Mouse (Mus musculus): ENCODE results near the gene Gm49378. TPM values are rescaled to one million over a fixed set of nuclear protein-coding genes. Genes with fewer than 3 reads are reported as not detected.
A peak's percentile ranks its signal among the peaks of the same experiment; 100 is the strongest.

Gm49378 gene
- total RNA-seq, 2 experiments from 2014 or later: 2.1 TPM; not detected in 1

DNA sequence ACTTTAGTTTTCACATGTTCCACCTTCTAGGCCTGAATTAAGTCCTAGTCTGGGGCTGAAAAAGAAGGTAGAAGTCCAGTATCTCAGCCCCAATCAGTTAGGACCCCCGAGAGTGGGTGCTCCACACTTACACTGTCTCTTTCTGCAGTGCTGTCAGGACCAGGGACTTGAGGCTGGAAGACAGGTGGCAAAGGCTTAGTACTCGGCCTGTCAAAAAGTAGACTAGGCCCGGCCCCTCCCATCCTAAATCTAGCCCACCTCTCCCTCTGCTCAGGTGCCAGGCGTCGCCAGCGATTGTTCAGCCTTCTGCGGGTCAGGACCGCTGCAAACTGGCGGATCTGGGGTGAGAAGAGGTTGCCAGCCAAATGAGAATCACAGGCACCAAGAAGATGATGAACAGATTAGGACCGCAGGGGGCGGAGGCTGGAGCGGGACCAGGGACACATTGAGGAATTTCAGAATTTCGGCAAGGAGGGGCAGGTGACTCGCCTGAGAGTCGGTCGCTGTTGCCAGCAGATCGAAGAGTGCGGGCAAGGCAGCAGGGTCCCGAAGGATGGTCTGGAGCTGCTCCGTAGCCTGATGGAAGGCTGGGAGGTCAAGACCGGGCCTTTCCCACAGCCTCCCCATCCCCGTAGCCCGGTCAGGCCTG, 2.7 kb downstream of the Gm49378 start:
- no peak for DNase-seq (ENCODE audit: low spot score in 2 of 2)

DNA sequence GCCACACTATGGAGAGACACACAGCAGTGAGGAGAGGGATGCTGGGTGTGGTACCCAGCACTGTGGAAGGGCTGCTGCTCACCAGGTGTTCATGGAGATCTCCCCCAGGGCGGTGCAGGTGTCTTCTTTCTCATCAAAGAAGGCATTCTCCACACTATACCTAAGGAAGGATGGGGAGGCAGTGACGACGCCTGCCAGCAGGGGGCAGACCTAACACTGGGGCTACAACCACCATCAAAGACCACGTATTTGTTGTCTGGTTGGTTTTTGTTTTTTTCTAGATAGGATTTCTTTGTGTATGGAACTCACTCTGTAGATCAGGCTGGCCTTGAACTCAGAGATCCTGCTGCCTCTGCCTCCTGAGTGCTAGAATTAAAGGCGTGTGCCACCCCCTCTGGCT, 8.4 kb downstream of the Gm49378 start:
- peak; percentile 52 to 73 for DNase-seq (ENCODE audit: low spot score in 2 of 2)

DNA sequence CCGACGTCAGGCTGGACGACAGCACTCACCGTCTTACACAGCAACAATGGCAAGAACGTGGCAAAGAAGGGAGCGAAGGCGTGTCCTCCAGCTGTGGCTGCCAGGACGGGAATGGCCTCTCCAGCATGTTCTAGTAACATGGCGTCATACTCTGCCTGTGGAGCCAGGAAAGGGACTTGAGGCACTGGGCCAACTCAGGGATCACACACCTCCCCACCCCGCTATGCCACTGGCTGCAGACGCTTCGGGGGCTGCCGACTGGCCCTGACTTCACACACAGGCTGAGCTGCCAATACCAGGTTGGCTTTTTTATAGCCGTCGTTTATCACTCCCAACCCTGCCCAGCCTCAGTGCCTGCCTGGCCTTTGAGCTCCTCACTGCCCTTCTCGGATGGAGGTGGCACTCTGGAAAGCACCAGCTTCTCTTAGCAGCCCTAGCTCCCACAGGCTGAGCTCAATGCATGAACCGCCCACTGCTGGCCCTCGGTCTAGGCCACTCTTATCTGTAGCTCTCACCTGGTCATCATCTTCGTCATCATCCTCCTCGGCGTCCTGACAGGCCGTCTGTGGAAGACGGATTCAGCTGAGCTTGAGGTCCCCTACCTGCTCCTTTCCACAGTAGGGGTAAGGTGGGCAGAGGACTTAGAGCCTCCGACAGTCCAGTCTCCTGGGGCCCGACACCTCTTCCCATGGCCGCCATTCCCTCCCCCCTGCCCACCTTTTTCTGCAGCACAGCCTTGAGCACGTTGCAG, 9.4 kb downstream of the Gm49378 start:
- DNase-seq (ENCODE audit: low spot score in 2 of 2): no peak

DNA sequence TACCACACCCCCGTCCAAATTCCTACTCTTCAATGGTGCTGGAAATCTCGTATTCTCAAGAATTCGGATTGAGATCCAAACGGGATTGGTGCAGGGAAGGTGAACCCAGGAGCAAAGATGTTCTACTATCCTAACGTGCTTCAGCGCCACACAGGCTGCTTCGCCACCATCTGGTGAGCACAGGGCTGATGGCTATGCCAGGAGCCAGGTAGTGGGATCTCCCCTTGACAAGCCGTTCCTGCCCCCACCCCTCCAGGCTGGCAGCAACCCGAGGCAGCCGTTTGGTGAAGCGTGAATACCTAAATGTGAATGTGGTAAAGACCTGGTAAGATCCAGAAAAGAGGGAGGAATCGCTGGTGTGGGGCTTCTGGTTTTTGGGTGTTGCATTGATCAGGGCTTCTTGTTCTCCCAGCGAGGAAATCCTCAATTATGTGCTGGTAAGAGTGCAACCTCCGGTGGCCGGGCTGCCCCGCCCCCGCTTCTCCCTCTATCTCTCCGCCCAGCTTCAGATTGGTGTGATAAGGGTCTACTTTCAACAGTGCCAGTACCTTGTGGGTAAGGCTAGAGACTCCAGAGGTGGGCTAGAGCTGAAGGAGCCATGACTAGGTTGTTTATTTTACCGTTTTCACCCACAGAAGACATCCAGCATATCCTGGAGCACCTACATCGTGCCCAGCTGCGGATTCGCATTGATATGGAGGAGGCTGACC, 19.1 kb downstream of the Gm49378 start:
- DNase-seq (ENCODE audit: low spot score in 2 of 2): no peak

DNA sequence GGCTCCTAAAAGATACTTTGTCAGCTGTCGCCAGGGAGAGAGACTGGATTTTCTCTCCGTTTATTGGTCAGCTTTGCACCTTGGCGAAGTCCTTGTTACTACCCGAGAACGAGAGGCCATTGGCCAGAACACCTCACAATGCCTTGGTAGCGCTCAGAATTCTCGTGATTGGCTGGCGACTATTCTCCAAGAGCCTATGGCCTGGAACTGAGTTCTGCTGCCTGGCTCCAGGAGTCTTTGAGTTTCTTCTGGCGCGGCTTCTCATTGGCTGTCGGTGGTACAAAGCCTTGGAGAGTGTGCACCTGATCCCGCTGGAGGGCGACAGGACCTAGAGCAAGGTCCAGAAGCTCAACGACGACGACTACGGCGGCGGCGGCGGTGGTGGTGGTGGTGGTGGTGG, 19.9 kb downstream of the Gm49378 start, which contains the start of gene Rec8:
TSS of gene Rec8 (plus strand) at position 216 of the 400 bp plus-strand sequence.
- DNase-seq (ENCODE audit: low spot score in 2 of 2): no peak

DNA sequence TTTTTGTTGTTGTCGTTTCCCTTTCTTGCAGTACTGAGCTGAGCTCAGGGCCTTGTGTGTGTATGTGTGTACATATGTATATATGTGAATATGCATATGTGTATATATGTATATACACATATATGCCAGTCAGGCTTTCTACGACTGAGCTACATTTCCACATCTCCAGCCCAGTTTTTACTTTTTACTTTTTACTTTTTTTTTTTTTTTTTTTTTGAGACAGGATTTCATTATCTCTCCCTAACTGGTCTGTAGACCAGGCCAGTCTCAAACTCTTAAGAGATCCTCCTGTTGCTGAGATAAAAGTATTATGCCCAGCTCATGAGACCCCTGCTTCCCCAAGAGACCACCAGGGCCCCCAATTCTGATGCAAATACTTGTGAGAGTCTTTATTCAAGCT, 20.9 kb downstream of the Gm49378 start:
- DNase-seq (ENCODE audit: low spot score in 2 of 2): no peak

DNA sequence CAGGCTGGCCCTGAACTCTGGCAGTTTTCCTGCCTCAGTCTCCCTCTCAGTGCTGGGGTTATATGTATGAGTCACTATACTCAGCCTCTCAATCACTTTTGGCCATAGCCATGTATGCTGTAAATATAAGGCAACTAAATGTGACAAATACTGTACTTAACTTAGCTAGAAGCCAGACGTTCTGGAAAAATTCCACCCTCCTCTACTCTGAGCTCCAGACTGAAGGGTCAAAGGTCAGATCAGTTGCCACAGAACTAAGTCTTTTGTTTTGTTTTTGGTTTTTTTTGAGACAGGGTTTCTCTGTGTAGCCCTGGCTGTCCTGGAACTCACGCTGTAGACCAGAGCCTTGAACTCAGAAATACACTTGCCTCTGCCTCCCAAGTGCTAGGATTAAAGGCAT, 21.8 kb downstream of the Gm49378 start:
- DNase-seq (ENCODE audit: low spot score in 2 of 2): no peak

DNA sequence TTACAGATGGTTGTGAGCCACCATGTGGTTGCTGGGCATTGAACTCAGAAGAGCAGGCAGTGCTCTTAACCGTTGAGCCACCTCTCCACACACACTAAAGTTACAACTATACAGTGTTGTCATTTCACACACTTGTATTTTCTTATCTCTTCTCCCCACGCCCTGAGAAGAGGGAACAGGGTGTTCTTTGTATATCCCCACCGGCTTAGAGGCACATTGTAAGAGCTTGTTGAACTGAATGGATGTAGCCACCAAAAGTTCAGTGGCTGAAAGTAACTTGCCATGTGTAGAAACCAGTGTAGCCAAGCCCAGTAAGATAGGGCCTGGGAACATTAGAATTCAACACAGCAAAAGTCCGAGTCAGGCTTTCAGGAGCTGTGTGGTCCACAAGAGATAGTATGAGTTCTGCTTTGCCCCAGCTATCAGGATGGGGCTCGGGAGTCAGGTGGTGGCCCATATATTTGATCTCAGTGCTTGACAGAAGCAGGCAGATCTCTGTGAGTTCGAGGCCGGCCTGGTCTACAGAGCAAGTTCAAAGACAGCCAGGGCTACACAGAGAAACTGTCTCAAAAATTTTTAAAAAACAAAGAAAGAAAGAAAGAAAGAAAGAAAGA, 23.0 kb downstream of the Gm49378 start:
- DNase-seq (ENCODE audit: low spot score in 2 of 2): no peak

DNA sequence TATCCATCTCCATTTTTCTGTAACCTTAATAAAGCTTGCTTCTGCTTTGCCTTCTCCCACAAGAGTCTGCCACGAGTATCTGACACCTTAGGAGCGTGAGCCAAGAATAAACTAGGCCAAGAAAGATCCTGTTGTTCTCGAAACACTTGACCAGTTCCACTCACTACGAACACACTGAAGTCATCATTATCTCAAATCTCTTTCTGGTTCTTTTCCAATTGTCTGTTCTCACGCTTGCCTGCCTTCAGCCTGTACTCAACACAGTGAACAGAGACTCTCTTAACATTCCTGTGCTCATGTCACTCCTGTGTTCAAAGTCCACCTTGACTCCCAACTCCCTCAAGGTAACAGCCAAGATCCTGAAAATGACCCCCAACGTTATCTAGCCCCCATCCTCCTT, 24.3 kb downstream of the Gm49378 start:
- no peak for DNase-seq (ENCODE audit: low spot score in 2 of 2)

DNA sequence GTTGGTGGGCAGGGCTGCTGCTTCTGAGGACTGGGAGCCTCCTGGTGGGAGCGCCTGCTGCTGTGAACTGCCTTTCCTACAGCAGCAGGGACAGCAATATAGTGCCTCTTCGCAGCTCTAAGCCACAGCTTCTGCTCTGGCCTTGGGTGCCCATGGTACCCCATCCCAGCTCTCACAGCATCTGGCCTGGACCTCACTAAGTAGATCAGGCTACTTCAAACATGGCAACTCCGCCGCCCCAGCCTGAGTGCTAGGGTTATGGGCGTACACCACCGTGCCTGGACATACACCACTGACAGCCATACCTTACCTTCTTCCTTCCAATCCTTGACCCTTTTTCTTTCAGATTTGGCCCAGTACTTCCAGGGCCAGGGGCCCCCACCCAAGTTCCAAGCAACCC, 29.4 kb downstream of the Gm49378 start:
- DNase-seq (ENCODE audit: low spot score in 2 of 2): no peak

DNA sequence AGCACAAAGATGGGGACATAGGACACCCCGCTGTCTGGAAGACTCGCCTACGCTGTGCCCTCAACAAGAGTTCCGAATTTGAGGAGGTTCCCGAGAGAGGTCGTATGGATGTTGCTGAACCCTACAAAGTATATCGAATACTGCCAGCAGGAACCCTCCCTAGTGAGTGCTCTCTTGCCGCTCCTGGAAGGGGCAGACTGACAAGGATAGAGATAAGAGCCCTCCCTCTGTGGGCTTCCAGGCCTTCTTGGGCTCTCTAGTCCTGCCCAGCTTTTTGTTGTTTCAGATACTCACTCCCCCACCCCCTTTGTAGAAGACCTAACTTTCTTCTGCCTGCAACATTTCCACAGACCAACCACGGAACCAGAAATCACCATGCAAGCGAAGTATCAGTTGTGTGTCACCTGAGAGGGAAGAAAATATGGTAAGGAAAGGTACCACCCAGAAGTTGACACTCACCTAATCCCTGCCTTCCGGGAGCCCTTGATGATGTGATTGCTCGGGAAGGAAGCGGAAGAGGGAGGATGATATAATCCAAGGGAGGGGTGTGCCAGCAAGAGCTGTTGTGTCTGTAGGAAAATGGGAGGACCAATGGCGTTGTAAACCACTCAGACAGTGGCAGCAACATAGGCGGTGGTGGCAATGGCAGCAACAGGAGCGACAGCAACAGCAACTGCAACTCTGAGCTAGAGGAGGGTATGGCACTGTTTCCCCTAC, 31.8 kb downstream of the Gm49378 start:
- DNase-seq (ENCODE audit: low spot score in 2 of 2): no peak

DNA sequence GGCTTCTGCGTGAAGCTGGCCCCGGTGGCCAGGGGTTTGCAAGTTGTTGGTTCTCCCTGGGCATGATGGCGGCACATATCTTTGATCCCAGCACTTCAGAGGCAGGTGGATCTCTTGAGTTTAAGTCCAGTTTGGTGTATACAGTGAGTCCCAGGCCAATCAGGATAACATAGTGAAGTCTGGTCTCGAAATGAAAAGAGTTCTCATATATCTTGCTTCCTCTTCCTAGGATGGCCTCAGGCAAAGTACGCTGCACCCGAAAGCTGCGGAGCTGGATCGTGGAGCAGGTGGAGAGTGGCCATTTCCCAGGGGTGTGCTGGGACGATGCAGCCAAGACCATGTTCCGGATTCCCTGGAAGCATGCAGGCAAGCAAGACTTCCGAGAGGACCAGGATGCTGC, 32.9 kb downstream of the Gm49378 start:
- no peak for DNase-seq (ENCODE audit: low spot score in 2 of 2)

DNA sequence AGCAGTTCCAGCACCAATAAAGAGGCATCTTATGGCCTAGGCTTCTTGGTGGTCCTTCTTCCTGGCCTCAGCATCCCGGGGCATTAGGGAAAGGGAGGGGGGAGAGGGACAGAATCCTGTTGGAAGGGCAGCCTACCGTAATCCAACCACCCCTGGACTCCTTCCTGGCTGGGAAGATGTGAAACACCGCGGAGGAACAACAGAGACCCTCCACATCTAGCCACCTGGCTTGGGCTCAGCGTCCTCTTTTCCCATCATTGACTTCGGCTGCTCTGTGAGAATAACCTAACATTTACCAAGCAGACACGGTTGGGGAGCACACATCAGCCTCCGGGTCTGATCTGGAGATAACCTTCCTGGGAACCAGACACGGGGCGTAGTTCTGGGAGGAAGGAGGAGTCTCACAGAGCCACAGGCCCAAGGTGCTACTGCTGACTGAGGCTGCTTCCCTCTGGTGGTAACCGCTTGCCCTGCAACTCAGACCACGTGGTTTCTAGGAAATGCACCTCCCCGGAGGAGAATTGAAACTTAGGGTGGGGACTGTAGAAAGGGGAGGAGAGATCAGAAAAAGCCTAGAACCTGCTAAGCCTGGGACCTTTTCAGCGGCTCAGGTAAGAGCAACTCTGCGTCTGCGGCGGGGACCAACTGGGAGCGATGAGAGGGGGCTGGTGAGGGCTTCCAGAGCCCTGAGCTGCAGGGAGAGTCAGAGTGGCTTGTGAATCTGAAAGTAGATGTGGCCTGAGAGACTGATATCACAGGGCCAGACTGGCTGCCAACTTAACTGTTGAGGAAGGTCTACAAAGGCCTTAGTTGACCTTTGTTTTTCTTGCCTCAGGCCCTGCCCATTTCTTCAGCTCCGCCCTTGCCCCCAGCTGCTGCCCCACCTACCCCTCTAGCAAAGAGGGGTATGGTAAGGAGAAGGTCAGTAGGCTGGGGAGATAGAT, 33.8 kb downstream of the Gm49378 start:
- DNase-seq (ENCODE audit: low spot score in 2 of 2): peak; percentile 86

DNA sequence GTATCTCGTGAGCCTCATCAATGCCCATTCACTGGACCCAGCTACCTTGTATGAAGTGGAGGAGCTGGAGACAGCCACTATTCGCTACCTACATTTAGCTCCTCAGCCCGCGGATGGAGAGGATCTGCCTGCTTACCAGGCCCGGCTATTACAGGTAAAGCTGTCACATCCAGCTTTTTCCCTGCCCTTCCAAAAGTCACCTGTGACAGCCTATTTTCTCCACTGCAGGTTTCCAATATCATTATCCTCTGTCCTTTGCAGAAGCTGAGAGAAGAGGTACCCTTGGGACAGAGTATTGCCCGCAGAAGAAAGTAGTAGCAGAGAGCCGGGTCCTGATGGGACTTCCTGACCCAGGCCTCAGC, 34.4 kb downstream of the Gm49378 start, which contains the start of gene Irf9:
TSS of gene Irf9 (plus strand) at position 301 of the 362 bp plus-strand sequence.
- DNase-seq (ENCODE audit: low spot score in 2 of 2): no peak

DNA sequence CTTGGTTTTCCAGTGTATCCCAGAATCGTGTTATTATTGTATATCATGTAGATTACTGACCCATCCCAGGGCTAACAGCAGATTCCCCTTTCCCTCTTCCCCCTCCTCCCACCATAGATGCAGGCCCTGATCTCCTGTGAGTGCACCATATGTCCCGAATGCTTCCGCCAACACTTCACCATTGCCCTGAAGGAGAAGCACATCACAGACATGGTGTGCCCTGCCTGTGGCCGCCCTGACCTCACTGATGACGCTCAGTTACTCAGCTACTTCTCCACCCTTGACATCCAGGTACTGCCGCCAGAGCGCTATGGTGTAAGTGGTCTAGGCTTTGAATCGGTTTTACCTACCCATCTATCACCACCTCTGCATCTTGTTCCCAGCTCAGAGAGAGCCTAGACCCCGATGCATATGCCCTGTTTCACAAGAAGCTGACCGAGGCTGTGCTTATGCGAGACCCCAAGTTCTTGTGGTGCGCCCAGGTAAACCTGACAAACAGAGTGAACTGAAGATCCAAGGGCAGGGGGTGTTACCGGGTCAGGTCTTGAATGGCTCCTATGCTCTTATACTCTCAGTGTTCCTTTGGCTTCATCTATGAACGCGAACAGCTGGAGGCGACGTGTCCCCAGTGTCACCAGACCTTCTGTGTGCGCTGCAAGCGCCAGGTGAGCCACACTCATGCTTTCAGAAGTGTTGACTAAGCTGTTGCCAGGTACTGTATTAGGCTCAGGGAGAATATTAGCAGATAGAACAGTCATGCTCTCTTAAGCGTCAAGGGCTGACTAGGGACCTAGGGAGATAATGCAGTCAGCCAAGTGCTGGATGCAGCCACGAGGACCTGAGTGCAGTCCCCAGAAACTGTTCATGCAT, 38.9 kb downstream of the Gm49378 start:
- no peak for DNase-seq (ENCODE audit: low spot score in 2 of 2)

DNA sequence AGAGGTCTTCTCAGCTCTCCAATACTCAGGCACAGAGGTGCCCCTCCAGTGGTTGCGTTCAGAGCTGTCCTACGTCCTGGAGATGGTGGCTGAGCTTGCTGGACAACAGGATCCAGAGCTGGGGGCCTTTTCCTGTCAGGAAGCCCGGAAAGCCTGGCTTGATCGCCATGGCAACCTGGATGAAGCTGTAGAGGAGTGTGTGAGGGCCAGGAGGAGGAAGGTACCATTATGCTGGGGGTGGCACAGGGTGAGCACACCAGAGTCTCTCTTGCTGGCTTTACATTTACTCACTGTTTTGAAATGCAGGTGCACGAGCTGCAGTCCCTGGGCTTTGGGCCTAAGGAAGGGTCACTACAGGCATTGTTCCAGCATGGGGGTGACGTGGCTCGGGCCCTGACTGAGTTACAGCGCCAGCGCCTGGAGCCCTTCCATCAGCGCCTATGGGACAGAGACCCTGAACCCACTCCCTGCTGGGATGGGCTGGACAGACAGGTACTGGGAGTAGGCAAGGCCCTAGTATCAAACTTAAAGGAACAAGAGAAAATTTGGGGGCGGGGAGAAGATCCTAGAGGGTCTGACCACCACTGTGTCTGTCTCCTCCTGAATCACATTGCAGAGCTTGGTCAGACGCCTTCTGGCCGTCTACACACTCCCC, 41.5 kb downstream of the Gm49378 start:
- DNase-seq (ENCODE audit: low spot score in 2 of 2): no peak

DNA sequence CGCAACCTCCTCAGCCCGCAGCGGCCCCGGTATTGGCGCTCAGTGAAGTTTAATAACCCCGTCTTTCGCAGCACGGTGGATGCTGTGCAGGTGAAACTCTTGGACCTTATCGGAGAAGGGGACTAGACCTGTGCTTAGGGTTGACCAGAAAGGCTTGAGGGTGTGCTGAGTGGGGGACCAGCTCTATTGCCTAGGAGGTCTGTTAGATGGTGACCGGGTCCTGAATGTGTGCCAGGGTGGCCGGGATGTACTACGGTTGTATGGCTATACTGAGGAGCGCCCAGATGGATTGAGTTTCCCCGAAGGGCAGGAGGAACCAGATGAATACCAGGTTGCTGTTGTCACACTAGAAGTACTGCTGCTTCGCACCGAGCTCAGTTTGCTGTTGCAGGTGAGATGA, 45.5 kb downstream of the Gm49378 start:
- DNase-seq (ENCODE audit: low spot score in 2 of 2): no peak

DNA sequence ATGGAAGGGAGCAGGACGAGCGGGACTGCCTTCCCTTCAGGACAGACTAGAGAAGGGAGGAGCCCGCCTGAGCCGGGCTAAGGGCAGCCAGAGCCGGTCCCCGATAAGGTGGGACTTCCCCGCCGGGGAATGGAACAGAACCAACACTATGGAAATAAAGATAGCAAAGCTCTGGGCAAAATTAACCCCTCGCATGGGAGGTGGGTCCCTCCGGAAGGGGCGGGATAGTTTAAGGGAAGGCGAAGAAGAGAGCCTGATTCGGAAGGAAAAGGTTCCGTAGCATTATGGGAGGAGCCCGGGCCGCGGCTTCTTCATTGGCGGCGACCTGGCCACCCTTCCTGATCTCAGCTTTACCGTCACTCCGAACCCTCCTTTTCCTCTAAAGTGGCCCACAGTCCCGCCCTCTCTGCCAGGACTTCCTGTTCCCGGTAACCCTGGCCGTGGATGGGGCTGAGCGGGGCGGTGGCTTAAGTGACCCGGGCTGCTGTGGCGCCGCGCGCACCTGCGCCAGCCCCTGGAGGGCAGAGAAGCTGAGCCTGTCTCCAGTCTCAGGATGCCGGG, 46.3 kb downstream of the Gm49378 start, which contains the start of gene Rnf31:
TSS of gene Rnf31 (plus strand) at position 378 of the 561 bp plus-strand sequence.
- DNase-seq (ENCODE audit: low spot score in 2 of 2): peak; percentile 85

All from adrenal gland, adult 18-20 months (tissue).